Mouse (Mus musculus) bone marrow, adult 2 months (tissue): ENCODE data around the gene Olfr930.

Experiments
- CTCF ChIP-seq: fragments of 200-500 bp; IDR thresholded peaks from 2 replicates; pipeline ENCODE4 v1.5.1; 2011; ENCODE audit warnings: low read length, control low read depth; ENCODE audit not compliant: control insufficient read depth, insufficient read depth
- POLR2A ChIP-seq: fragments of 200-500 bp; IDR thresholded peaks from 2 replicates; pipeline ENCODE4 v1.6.1; 2011; ENCODE audit warnings: low read depth, mild to moderate bottlenecking, control low read depth, low read length, borderline replicate concordance; ENCODE audit not compliant: control insufficient read depth

GRCm38 (mm10) chr9:38929509-38929908 is at the start of gene Olfr930:
- TF ChIP-seq POLR2A (no peak), CTCF (no peak)
